Mouse (Mus musculus) stomach, postnatal 0 days (tissue): ENCODE results near the gene Asf1a. TPM values are rescaled to one million over a fixed set of nuclear protein-coding genes. Genes with fewer than 3 reads are reported as not detected.

Experiments
- ATAC-seq: fragments of 200-750 bp; cut with Nextera tagmentation; 2 replicates; pipeline ENCODE4 v1.8.0; 2017; ENCODE audit not compliant: low FRiP score, low TSS enrichment
- DNase-seq: peaks from one replicate; pipeline ENCODE4 v3.0.0-alpha.2; 2016; ENCODE audit warnings: low spot score
- H3K27ac ChIP-seq: fragments of 300-500 bp; sonication (generic); replicated peaks from 2 replicates; pipeline ENCODE4 v1.5.1; 2014; ENCODE audit warnings: mild to moderate bottlenecking, control low read depth
- H3K27me3 ChIP-seq: fragments of 300-500 bp; sonication (generic); 2 replicates; pipeline ENCODE4 v1.6.1; 2014; ENCODE audit warnings: low read length; ENCODE audit not compliant: control insufficient read depth, insufficient read depth
- H3K36me3 ChIP-seq: fragments of 300-500 bp; sonication (generic); 2 replicates; pipeline ENCODE4 v1.6.1; 2014; ENCODE audit warnings: low read length, mixed read lengths; ENCODE audit not compliant: control insufficient read depth, insufficient read depth
- H3K4me1 ChIP-seq: fragments of 300-500 bp; sonication (generic); replicated peaks from 2 replicates; pipeline ENCODE4 v1.6.1; 2014; ENCODE audit warnings: antibody characterized with exemption; ENCODE audit not compliant: control insufficient read depth, insufficient read depth
- H3K4me2 ChIP-seq: fragments of 300-500 bp; sonication (generic); replicated peaks from 2 replicates; pipeline ENCODE4 v1.6.1; 2014; ENCODE audit warnings: low read depth, mild to moderate bottlenecking, control low read depth, moderate library complexity
- H3K4me3 ChIP-seq: fragments of 300-500 bp; sonication (generic); 2 replicates; pipeline ENCODE4 v1.5.1; 2014; ENCODE audit warnings: low read depth, low read length, control low read depth
- H3K9ac ChIP-seq: fragments of 300-500 bp; sonication (generic); 2 replicates; pipeline ENCODE4 v1.6.1; 2014; ENCODE audit warnings: mild to moderate bottlenecking, low read length, control low read depth, mixed read lengths
- H3K9me3 ChIP-seq: fragments of 300-500 bp; sonication (generic); 2 replicates; pipeline ENCODE4 v1.6.1; 2016; ENCODE audit warnings: low read length; ENCODE audit not compliant: control insufficient read depth
- CTCF ChIP-seq: IDR thresholded peaks from 2 replicates; pipeline ENCODE4 v1.5.1; 2016; ENCODE audit warnings: antibody characterized with exemption, low read depth, mild to moderate bottlenecking, moderate library complexity
- EP300 ChIP-seq: optimal IDR thresholded peaks from 2 replicates; pipeline ENCODE3; 2016; ENCODE audit warnings: antibody characterized with exemption
- WGBS: fragments of 180-500 bp; shearing (Covaris S2); extraction: QIAGEN DNeasy Blood & Tissue Kit; methylation state at CpG from one replicate; pipeline ENCODE4 v1.1.7; 2014; 5-methylcytosine and 5-hydroxymethylcytosine counted together
- polyA plus RNA-seq: library from polyadenylated mRNA; unstranded; fragments of >200 nt; fragmentation: Nextera tagmentation; extraction: Ambion mirVana; gene quantifications from 2 replicates; pipeline ENCODE4 v1.2.1, GENCODE M21; 2015

Gene Asf1a
- polyA plus RNA-seq, 1 experiment from 2014 or later = 70.3 TPM

DNA sequence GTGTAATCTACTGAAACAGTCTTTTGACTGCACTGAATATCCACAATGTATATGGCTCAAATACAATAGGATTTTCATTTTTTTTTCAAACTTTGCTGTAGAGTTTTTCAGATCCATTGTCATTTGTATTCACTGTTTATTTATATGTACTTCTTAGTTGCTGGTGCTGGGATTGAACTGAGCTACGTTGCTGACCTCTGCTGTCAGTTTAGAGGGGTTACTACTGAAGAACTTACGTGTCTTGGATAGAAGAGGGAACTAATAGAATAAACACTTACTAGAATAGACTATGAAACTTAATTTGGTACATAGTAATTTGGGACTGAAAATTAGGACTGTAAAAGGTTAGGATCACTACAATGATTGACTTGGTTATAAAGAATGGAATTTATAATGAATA, 8.8 kb downstream of the Asf1a start:
- 37% methylated on average over 2 of the region's 2 CpGs for WGBS
- H3K9ac ChIP-seq = no peak overlapping the region
- peaks cover 11% of the 10 kb centered on the region for H3K36me3 ChIP-seq
- no peak overlapping the region for H3K4me3 ChIP-seq
- no peak for DNase-seq
- peak; percentile 26; the same call in 1 of the 2 replicates for TF ChIP-seq CTCF
- TF ChIP-seq EP300 = no peak
- no peak overlapping the region for H3K4me2 ChIP-seq
- no peaks in the 10 kb centered on the region for H3K27me3 ChIP-seq
- no peaks in the 10 kb centered on the region for H3K9me3 ChIP-seq
- no peak for ATAC-seq
- no peak overlapping the region for H3K27ac ChIP-seq
- no peaks in the 10 kb centered on the region for H3K4me1 ChIP-seq

DNA sequence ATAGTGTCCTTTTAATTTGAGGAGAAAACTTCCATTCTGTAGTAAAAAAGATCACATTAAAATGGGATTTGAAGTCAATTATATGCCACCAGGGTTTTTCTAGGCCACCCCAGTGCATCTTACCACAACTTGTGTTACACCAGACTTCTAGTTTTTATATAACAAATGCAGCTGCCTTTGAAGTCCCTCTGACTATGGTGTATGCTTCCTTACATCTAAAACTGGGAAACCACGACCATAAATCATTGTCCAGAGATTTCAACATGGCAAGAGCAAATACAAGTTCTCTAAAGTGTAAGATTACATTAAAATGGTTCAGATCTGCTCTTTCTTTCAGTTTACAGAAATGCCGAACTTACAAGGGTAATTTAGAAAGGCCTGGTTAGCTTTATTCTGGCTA, 11.7 kb downstream of the Asf1a start:
- no peak for ATAC-seq
- TF ChIP-seq EP300 = no peak
- TF ChIP-seq CTCF = no peak
- Histone ChIP-seq H3K36me3 (peaks cover 14% of the 10 kb centered on the region), H3K27ac (no peak overlapping the region), H3K9me3 (no peaks in the 10 kb centered on the region), H3K27me3 (no peaks in the 10 kb centered on the region), H3K4me2 (no peak overlapping the region), H3K9ac (no peak overlapping the region), H3K4me1 (no peaks in the 10 kb centered on the region), H3K4me3 (no peak overlapping the region)
- DNase-seq = no peak
- 38% methylated on average over 2 of the region's 2 CpGs for WGBS

DNA sequence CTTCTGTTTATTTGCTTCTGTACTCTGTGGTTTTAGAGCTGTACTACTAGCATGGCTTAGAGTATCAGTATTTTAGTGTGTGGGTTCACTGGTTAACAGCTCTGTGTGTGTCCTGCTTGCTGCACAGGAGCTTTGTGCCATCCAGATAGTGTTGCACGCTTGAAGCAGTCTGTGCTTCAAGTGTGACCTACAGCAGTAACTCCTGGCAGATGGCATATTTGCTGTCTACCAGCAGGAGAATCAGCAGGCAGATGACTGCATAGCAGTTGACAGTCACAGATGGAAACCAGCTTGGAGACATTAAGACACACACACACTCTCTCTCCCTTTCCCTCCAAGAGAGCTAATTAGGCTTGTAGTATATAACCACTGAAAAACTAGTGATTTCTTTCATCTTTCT, 15.6 kb downstream of the Asf1a start:
- 79% methylated on average over 1 of the region's 1 CpGs for WGBS
- H3K4me1 ChIP-seq = no peaks in the 10 kb centered on the region
- no peaks in the 10 kb centered on the region for H3K27me3 ChIP-seq
- H3K4me2 ChIP-seq = no peak overlapping the region
- H3K9ac ChIP-seq = no peak overlapping the region
- no peak overlapping the region for H3K4me3 ChIP-seq
- DNase-seq = no peak
- H3K36me3 ChIP-seq = peaks cover 16% of the 10 kb centered on the region
- H3K27ac ChIP-seq = no peak overlapping the region
- no peak for ATAC-seq
- H3K9me3 ChIP-seq = no peaks in the 10 kb centered on the region
- TF ChIP-seq EP300 (no peak), CTCF (no peak)

DNA sequence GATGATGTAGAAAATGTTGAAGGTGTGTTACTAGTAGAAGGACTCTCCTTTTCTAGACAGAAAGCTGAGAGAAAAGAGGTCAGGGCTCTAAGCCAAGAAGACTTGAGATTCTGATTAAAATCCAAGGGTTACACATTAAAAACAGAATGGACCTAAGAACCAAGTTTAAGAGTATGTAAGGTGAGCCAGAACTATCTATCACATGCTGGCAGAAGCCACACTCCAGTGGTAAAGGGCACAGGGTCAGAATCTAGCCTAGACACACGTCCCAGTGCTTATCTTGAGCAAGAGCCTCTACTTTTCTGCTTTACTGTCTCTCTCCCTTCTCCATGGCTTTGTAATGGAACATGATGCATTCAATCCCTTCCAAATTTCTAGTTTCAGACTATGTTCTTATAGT, 17.4 kb downstream of the Asf1a start:
- Histone ChIP-seq H3K36me3 (peaks cover 9% of the 10 kb centered on the region; the same call in 1 of the 2 replicates), H3K4me1 (no peaks in the 10 kb centered on the region), H3K4me3 (no peak overlapping the region), H3K9ac (no peak overlapping the region), H3K27ac (no peak overlapping the region), H3K27me3 (no peaks in the 10 kb centered on the region), H3K4me2 (no peak overlapping the region), H3K9me3 (no peaks in the 10 kb centered on the region)
- 61% methylated on average over 1 of the region's 1 CpGs for WGBS
- no peak for TF ChIP-seq EP300
- TF ChIP-seq CTCF = no peak
- no peak for DNase-seq
- ATAC-seq = no peak

DNA sequence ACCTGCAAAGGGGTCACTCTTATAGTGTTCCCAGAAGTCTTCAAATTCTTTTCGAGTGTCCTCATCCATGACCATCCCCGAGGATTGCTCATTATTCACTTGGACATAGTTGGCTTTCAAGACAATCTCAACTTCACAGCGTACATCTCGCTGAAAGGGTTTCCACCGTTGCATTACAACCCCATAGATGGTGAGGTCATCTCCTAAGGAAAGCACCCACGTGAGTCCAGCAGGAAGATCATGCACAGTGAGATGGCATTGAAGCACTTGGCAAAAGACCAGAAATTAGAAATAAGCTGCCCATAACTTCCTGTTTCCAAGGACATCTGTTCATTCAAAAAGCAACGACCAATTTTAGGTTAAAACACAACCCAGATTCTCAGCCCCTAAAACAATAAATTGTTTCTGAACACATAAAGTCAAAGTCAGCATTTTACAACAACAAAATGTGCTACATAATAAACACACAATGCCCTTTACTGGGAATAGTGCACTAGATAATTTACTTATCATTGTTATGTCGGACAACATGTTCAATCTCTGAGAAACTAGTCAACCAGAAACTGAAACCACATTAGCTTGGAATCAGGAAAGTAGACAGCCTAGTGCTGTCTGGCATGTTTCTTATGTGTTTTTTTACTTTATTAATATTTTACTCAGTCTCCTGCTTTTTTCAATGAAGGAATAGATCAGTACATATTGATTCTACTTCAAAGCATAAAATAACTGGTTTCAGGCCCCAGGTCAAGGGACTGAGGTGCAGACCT, 19.5 kb downstream of the Asf1a start:
- no peaks in the 10 kb centered on the region for H3K27me3 ChIP-seq
- H3K9me3 ChIP-seq = no peaks in the 10 kb centered on the region
- no peak overlapping the region for H3K4me2 ChIP-seq
- H3K27ac ChIP-seq = no peak overlapping the region
- no peaks in the 10 kb centered on the region for H3K4me1 ChIP-seq
- 69% methylated on average over 8 of the region's 8 CpGs for WGBS
- no peak overlapping the region for H3K4me3 ChIP-seq
- no peak overlapping the region for H3K9ac ChIP-seq
- ATAC-seq (no peak), DNase-seq (no peak)
- no peak for TF ChIP-seq CTCF
- no peak for TF ChIP-seq EP300
- H3K36me3 ChIP-seq = peaks cover 9% of the 10 kb centered on the region; the same call in 1 of the 2 replicates

DNA sequence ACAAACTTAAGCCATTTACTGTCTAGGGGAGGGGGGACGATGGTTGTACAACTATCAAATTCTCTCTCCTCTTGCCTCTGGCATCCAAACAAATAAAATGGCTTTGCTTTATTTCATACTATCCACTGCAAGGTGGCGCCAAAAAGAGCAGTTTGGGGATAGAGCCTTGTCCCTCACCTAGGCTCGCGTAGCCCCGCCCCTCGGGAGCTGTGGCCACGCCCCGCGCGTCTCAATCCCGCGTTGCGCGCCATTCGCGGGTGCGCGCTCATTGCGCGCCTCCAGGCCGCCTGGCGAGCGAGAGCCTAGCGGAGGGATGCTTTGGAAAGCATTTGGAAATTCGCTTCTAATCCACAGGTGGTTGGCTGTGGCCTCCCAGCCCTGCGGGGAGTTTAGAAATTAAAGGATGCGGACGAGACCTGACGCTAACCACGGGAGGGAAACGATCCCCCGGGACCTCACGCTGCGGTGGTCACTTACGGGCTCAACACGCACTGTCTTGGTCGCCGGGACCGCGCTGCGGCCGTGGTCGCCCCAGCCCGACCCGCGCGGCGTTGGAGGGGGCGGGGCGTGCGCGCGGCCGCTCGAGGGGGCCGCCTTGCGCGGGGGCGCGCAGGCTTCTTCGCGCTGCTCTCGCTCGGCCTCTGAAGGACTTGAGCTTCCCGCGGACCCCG, 32.8 kb downstream of the Asf1a start:
- H3K4me1 ChIP-seq = no peaks in the 10 kb centered on the region
- H3K9me3 ChIP-seq = no peaks in the 10 kb centered on the region
- H3K4me2 ChIP-seq = peak overlapping the region; percentile 46
- 0 out of 2 replicates have a peak, but pooled peaks cover 2% of the 10 kb centered on the region for H3K36me3 ChIP-seq
- H3K27me3 ChIP-seq = no peaks in the 10 kb centered on the region
- peak; percentile 90 for DNase-seq
- H3K9ac ChIP-seq = peak overlapping the region; percentile 83
- WGBS = under 1% methylated on average over 61 of the region's 67 CpGs
- H3K4me3 ChIP-seq = peak overlapping the region; percentile 87
- peak; percentile 88 for ATAC-seq
- H3K27ac ChIP-seq = peak overlapping the region; percentile 95
- TF ChIP-seq EP300 (no peak), CTCF (peak; percentile 67)
